Mouse (Mus musculus): Measurements from ENCODE around the gene Snip1.
A peak's percentile ranks its signal among the peaks of the same experiment; 100 is the strongest.

The Snip1 gene

GRCm38 (mm10) chr4:125066490-125067370 lies at the start of gene Snip1:
TSS of gene Snip1 (plus strand) at chr4:125066672.
- DNase-seq (ENCODE audit: low spot score), result peak; percentile 85

GRCm38 (mm10) chr4:125017431-125017830 lies 49.0 kb upstream of the Snip1 start:
- DNase-seq (ENCODE audit: low spot score), result peak; percentile 46

GRCm38 (mm10) chr4:125020780-125021538 lies 45.5 kb upstream of the Snip1 start:
- no peak for DNase-seq (ENCODE audit: low spot score)

GRCm38 (mm10) chr4:125029891-125030614 lies 36.4 kb upstream of the Snip1 start:
- DNase-seq (ENCODE audit: low spot score), result peak; percentile 92

- DNase-seq (ENCODE audit: low spot score), result no peak
These were observed 32.1 kb upstream of the Snip1 start for GRCm38 (mm10) chr4:125034341-125034740.

GRCm38 (mm10) chr4:125044454-125044853 lies 22.0 kb upstream of the Snip1 start:
- no peak for DNase-seq (ENCODE audit: low spot score)

- DNase-seq (ENCODE audit: low spot score), result no peak
These were observed 11.1 kb upstream of the Snip1 start for GRCm38 (mm10) chr4:125055385-125055784.

GRCm38 (mm10) chr4:125056476-125056875 lies 10.0 kb upstream of the Snip1 start:
- no peak for DNase-seq (ENCODE audit: low spot score)

- no peak for DNase-seq (ENCODE audit: low spot score)
These were observed 9.2 kb upstream of the Snip1 start for GRCm38 (mm10) chr4:125057273-125057672.

GRCm38 (mm10) chr4:125058033-125058432 lies 8.4 kb upstream of the Snip1 start:
- no peak for DNase-seq (ENCODE audit: low spot score)

GRCm38 (mm10) chr4:125059025-125059424 lies 7.4 kb upstream of the Snip1 start:
- DNase-seq (ENCODE audit: low spot score), result peak; percentile 51

GRCm38 (mm10) chr4:125063829-125064228 lies 2.6 kb upstream of the Snip1 start:
- DNase-seq (ENCODE audit: low spot score), result no peak

GRCm38 (mm10) chr4:125065517-125066307 lies 760 bp upstream of the Snip1 start, which contains the start of gene Dnali1:
TSS of gene Dnali1 (minus strand) at chr4:125065703.
- DNase-seq (ENCODE audit: low spot score), result peak; percentile 43

GRCm38 (mm10) chr4:125077700-125078099 lies 11.2 kb downstream of the Snip1 start:
- DNase-seq (ENCODE audit: low spot score), result no peak

- no peak for DNase-seq (ENCODE audit: low spot score)
These were observed 12.2 kb downstream of the Snip1 start for GRCm38 (mm10) chr4:125078698-125079097.

GRCm38 (mm10) chr4:125084403-125085345 lies 18.2 kb downstream of the Snip1 start, which contains the start of gene Meaf6:
TSS of gene Meaf6 (plus strand) at chr4:125085134.
- DNase-seq (ENCODE audit: low spot score), result peak; percentile 95

GRCm38 (mm10) chr4:125085346-125085841 lies 18.9 kb downstream of the Snip1 start:
- DNase-seq (ENCODE audit: low spot score), result no peak

GRCm38 (mm10) chr4:125093031-125093430 lies 26.6 kb downstream of the Snip1 start:
- DNase-seq (ENCODE audit: low spot score), result no peak

GRCm38 (mm10) chr4:125096066-125096465 lies 29.6 kb downstream of the Snip1 start:
- no peak for DNase-seq (ENCODE audit: low spot score)

GRCm38 (mm10) chr4:125097412-125097811 lies 30.9 kb downstream of the Snip1 start:
- DNase-seq (ENCODE audit: low spot score), result no peak

Data from ovary, postnatal 14 days (tissue).